Mouse (Mus musculus) lung, postnatal 14 days (tissue): ENCODE measurements around the gene D430019H16Rik.

Experiments used
- DNase-seq: peaks from one replicate; pipeline ENCODE4 v3.0.0; 2021

D430019H16Rik gene

DNA sequence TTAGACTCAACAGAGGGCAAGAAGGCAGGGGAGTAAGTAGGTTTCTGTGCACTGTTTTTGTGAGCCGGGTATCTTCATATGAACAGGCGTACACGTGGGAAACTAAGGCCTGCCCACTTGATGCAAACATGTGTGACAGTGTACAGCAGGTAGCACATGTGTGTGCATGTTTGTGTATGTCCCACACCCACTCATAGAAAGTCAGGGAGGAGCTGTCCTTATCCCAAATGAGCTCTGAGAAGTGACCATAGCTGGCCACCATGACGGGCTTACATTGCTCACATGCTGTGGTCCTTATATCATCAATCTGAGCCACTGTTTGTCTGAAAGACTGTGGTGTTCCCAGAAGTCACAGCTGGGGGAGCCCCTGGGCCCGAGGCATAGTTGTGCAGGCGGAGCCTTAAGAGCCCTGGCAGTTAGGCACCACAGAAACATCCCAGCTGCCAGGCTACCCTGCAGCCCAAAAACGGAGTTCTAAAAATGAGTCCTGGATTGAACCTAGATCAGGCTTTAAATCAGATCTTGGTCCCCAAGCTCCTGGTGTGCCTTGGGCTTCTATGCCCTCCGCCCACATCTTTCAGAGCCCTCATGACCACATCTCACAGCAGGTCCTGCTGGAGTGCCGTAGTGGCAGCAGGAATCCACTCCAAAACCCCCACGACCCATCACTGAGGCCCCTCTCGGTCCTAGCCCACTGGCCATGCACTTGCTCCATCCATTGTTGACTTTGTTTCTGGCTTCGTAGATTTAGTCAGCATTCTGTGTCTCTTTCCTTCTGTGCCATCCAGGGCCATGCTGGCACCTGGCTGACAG lies 88.1 kb downstream of the D430019H16Rik start:
- no peak for DNase-seq

DNA sequence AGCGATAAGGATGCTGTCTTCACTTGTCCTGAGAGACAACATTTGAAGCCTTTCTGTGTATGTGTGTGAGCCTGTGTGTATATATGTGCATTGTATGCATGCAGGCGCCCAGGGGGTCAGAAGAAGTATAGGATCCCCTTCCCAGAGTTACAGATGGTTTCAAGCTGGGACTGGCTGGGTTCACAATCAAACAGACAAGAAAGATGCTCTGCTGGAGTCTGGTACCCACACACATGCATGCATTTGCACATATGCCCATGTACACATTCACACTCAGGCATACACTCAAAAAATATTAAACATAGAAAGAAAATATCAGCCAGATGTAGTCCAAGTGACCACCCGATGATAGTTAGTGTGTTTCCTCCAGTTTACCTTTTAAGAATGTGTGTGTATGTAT lies 88.9 kb downstream of the D430019H16Rik start:
- no peak for DNase-seq
